Mouse (Mus musculus) E14TG2a.4 (cell line): ENCODE measurements around the gene Olfr1462.

Source experiments
- CTCF ChIP-seq: conservative IDR thresholded peaks from 2 replicates; pipeline ENCODE4 v1.5.1; 2014; ENCODE audit warnings: low read length
- POU5F1 ChIP-seq: IDR thresholded peaks from 2 replicates; pipeline ENCODE4 v1.6.1; 2014; ENCODE audit warnings: low read length, borderline replicate concordance

DNA sequence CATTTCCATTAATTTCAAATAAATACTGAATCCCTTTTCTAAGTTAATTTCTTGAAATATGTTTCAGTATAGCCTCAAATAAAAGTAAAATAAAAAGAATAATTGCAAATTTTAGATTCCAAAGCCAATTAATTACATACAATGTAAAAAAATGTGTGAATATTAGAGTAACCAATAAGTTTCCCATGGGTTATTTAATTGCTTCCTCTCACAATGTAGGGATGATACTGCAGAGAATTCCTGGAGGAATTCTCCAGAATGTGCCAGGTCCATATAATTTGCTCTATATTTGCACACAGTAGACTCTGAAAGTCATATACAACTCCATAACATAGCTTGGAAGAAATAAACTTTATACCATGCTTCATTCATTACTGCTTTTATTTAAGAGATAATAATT, 45.5 kb downstream of the Olfr1462 start, which contains the start of gene Olfr1463:
- TF ChIP-seq CTCF (no peak), POU5F1 (no peak)
